Mouse (Mus musculus): ENCODE data around the gene Ndufs5.

DNA sequence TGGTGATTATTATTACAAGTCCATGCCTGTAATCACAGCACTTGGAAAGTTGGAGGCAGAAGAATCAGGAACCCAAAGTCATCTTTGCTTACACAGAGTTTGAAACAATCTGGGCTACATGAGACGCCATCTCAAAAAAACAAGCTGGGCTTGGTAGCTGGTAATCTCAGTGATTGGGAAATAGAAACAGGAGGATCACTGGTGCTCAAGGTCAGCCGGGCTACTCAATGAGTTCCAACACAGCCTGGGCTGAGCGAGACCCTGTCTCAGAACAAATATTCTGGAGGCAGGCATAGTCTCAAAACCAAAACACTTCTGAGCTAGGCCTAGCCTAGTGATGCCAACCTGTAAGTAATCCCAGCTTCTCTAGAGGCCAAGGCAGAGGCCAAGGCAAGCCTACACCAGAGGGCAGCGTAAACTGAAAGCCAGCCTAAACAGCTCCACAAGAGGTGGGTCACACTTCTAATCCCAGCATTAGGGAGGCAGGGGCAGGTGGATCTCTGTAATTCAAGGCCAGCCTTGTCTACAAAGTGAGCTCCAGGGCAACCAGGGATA, 27.3 kb upstream of the Ndufs5 start:
- TF ChIP-seq POLR2A (IDR thresholded peaks at IDR 0.05; ENCODE audit: borderline replicate concordance, extremely low read depth, low read depth, low read length) (no peak), CTCF (IDR thresholded peaks at IDR 0.05; ENCODE audit: insufficient read depth, low read length) (no peak)

Data from lung, adult 2 months (tissue).